In genomic region chr10:17496831-17497230, GRCm38 (mm10) we compare ENCODE assay signal across 27 mouse cellular contexts.
DNase-seq lines count a peak whose midpoint lies in the region; ATAC-seq and TF ChIP-seq lines count a peak whose summit lies in the region.
"Had no signal": no experiment of that assay in that cellular context is flagged by ENCODE, and none has a peak within 500 bp of the region (broad histone marks: within the 10 kb centered on the region; RNA-seq: fewer than 3 reads in every experiment).

No protein-coding gene starts in this region.

- no peak overlapping the region for H3K27ac ChIP-seq in kidney, postnatal 0 days
- no peak overlapping the region for H3K27ac ChIP-seq in kidney, embryonic 14.5 days (ENCODE audit: low read depth, low read length)
- H3K27ac ChIP-seq: embryonic facial prominence, embryonic 13.5 days; embryonic facial prominence, embryonic 15.5 days; forebrain, embryonic 10.5 days; forebrain, embryonic 12.5 days had no signal

- ATAC-seq in kidney, postnatal 0 days (replicated peaks; ENCODE audit: low FRiP score, low read depth) = no peak
- no peak for ATAC-seq in kidney, embryonic 14.5 days (ENCODE audit: low FRiP score, low TSS enrichment)
- ATAC-seq: CD4-positive, CD25-positive, alpha-beta regulatory T cell, adult 4 months; forebrain, embryonic 14.5 days; forebrain, embryonic 16.5 days had no signal

- no peak overlapping the region for H3K4me2 ChIP-seq in kidney, postnatal 0 days (ENCODE audit: low read length)
- H3K4me2 ChIP-seq in kidney, embryonic 14.5 days (replicated peaks; ENCODE audit: low read depth, low read length) = no peak overlapping the region
- H3K4me2 ChIP-seq: embryonic facial prominence, embryonic 13.5 days; embryonic facial prominence, embryonic 15.5 days; forebrain, embryonic 12.5 days had no signal

- no peaks in the 10 kb centered on the region for H3K4me1 ChIP-seq in kidney, postnatal 0 days (replicated peaks; ENCODE audit: insufficient read depth, low read length)
- H3K4me1 ChIP-seq in kidney, embryonic 14.5 days (ENCODE audit: control insufficient read depth, insufficient read depth, low read length) = no peaks in the 10 kb centered on the region
- H3K4me1 ChIP-seq: embryonic facial prominence, embryonic 13.5 days; embryonic facial prominence, embryonic 15.5 days; forebrain, embryonic 10.5 days; forebrain, embryonic 12.5 days had no signal

- no peaks in the 10 kb centered on the region for H3K27me3 ChIP-seq in kidney, postnatal 0 days (ENCODE audit: insufficient read depth, low read length)
- no peaks in the 10 kb centered on the region for H3K27me3 ChIP-seq in kidney, embryonic 14.5 days (ENCODE audit: control insufficient read depth, insufficient read depth, low read length)
- H3K27me3 ChIP-seq: CH12.LX; embryonic facial prominence, embryonic 13.5 days; embryonic facial prominence, embryonic 15.5 days; forebrain, embryonic 12.5 days had no signal

- intact Hi-C loops in heart, postnatal 10 days (cut with DNase I) = no loop called here

- DNase-seq in heart, adult 11 months = peak; percentile 71
- DNase-seq in heart, postnatal 10 days = no peak
- DNase-seq in kidney, postnatal 0 days (ENCODE audit: low spot score) = peak; percentile 23
- peak; percentile 65 for DNase-seq in MN1 (ENCODE audit: low spot score)
- no peak for DNase-seq in neural tube, embryonic 10.5 days (ENCODE audit: extremely low spot score, low spot score)
- DNase-seq: adrenal gland, adult 2 months; adrenal gland, postnatal 10 days; adrenal gland, postnatal 25 days; B cell, adult 2 months; cerebellum, adult 11 months; cerebellum, adult 18-20 months; cerebellum, adult 8-10 months; cerebellum, adult 9-11 months; cerebellum, postnatal 14 days; cerebellum, postnatal 36 days; embryo, embryonic 11 days had no signal

- WGBS in kidney, postnatal 0 days = 60% methylated on average over 3 of the region's 3 CpGs
- 65% methylated on average over 3 of the region's 3 CpGs for WGBS in kidney, embryonic 14.5 days

- no peak overlapping the region for H3K4me3 ChIP-seq in kidney, postnatal 0 days (replicated peaks; ENCODE audit: low read depth, low read length)
- no peak overlapping the region for H3K4me3 ChIP-seq in kidney, embryonic 14.5 days (ENCODE audit: low read length)
- H3K4me3 ChIP-seq: embryonic facial prominence, embryonic 13.5 days; embryonic facial prominence, embryonic 15.5 days; erythroblast, embryonic 14.5 days; forebrain, embryonic 10.5 days; forebrain, embryonic 12.5 days had no signal

- H3K9ac ChIP-seq in kidney, postnatal 0 days (ENCODE audit: low read depth, low read length) = no peak overlapping the region
- H3K9ac ChIP-seq in kidney, embryonic 14.5 days (ENCODE audit: low read depth, low read length) = no peak overlapping the region
- H3K9ac ChIP-seq: embryonic facial prominence, embryonic 13.5 days; embryonic facial prominence, embryonic 15.5 days; forebrain, embryonic 12.5 days had no signal

- H3K36me3 ChIP-seq in kidney, postnatal 0 days (ENCODE audit: insufficient read depth, low read length) = no peaks in the 10 kb centered on the region
- H3K36me3 ChIP-seq in kidney, embryonic 14.5 days (ENCODE audit: control insufficient read depth, insufficient read depth, low read length) = no peaks in the 10 kb centered on the region
- H3K36me3 ChIP-seq: embryonic facial prominence, embryonic 13.5 days; embryonic facial prominence, embryonic 15.5 days; forebrain, embryonic 10.5 days; forebrain, embryonic 12.5 days; G1E had no signal

- no peaks in the 10 kb centered on the region; the same call in 1 of the 2 replicates for H3K9me3 ChIP-seq in kidney, postnatal 0 days (replicated peaks; ENCODE audit: low read length)
- H3K9me3 ChIP-seq in kidney, embryonic 14.5 days (ENCODE audit: control insufficient read depth, low read length) = peaks cover 5% of the 10 kb centered on the region; the same call in 1 of the 2 replicates

- no peak for TF ChIP-seq CTCF in kidney, postnatal 0 days (IDR thresholded peaks at IDR 0.05; ENCODE audit: low read depth)

Comparison
In these comparisons a context has a peak if more than half of its experiments do, and no peak if none do; other contexts are left out.
1. DNase-seq: peak in heart, adult 11 months (single experiment), kidney, postnatal 0 days (single experiment) and MN1 (single experiment); none in heart, postnatal 10 days (0 of 2) and neural tube, embryonic 10.5 days (single experiment).